Mouse (Mus musculus) kidney, postnatal 0 days (tissue): Measurements from ENCODE around the gene Ccdc71. TPM values are rescaled to one million over a fixed set of nuclear protein-coding genes. Genes with fewer than 3 reads are reported as not detected.

Experiments used
- ATAC-seq: fragments of 200-750 bp; cut with Nextera tagmentation; replicated peaks from 2 replicates; pipeline ENCODE4 v1.8.0; 2017; ENCODE audit warnings: low read depth, moderate number of reproducible peaks, moderate TSS enrichment, moderate library complexity; ENCODE audit not compliant: low FRiP score
- DNase-seq: peaks from one replicate; pipeline ENCODE4 v3.0.0-alpha.2; 2016; ENCODE audit warnings: low spot score
- H3K27ac ChIP-seq: fragments of 300-500 bp; sonication (generic); 2 replicates; pipeline ENCODE4 v1.5.1; 2014; ENCODE audit warnings: mild to moderate bottlenecking
- H3K27me3 ChIP-seq: fragments of 300-500 bp; sonication (generic); 2 replicates; pipeline ENCODE4 v1.6.1; 2014; ENCODE audit warnings: low read length, mixed read lengths; ENCODE audit not compliant: insufficient read depth
- H3K36me3 ChIP-seq: fragments of 300-500 bp; sonication (generic); 2 replicates; pipeline ENCODE4 v1.6.1; 2014; ENCODE audit warnings: low read length, mixed read lengths; ENCODE audit not compliant: insufficient read depth
- H3K4me1 ChIP-seq: fragments of 300-500 bp; sonication (generic); replicated peaks from 2 replicates; pipeline ENCODE4 v1.6.1; 2014; ENCODE audit warnings: antibody characterized with exemption, low read length, mixed read lengths; ENCODE audit not compliant: insufficient read depth
- H3K4me2 ChIP-seq: fragments of 300-500 bp; sonication (generic); 2 replicates; pipeline ENCODE4 v1.6.1; 2014; ENCODE audit warnings: mild to moderate bottlenecking, low read length, moderate library complexity, mixed read lengths
- H3K4me3 ChIP-seq: fragments of 300-500 bp; sonication (generic); replicated peaks from 2 replicates; pipeline ENCODE4 v1.5.1; 2014; ENCODE audit warnings: low read depth, low read length
- H3K9ac ChIP-seq: fragments of 300-500 bp; sonication (generic); 2 replicates; pipeline ENCODE4 v1.6.1; 2014; ENCODE audit warnings: low read depth, low read length
- H3K9me3 ChIP-seq: fragments of 300-500 bp; sonication (generic); replicated peaks from 2 replicates; pipeline ENCODE4 v1.6.1; 2016; ENCODE audit warnings: low read length, inconsistent platforms, mixed read lengths
- CTCF ChIP-seq: IDR thresholded peaks from 2 replicates; pipeline ENCODE4 v1.5.1; 2016; ENCODE audit warnings: antibody characterized with exemption, low read depth, mild to moderate bottlenecking, moderate library complexity
- WGBS: fragments of 180-500 bp; shearing (Covaris S2); extraction: QIAGEN DNeasy Blood & Tissue Kit; methylation state at CpG from one replicate; pipeline ENCODE4 v1.1.7; 2014; 5-methylcytosine and 5-hydroxymethylcytosine counted together
- polyA plus RNA-seq: library from polyadenylated mRNA; unstranded; fragments of >200 nt; fragmentation: Nextera tagmentation; extraction: Ambion mirVana; gene quantifications from 2 replicates; pipeline ENCODE4 v1.2.1, GENCODE M21; 2015

Ccdc71 gene
- polyA plus RNA-seq, 1 experiment from 2014 or later = 55.3 TPM

DNA sequence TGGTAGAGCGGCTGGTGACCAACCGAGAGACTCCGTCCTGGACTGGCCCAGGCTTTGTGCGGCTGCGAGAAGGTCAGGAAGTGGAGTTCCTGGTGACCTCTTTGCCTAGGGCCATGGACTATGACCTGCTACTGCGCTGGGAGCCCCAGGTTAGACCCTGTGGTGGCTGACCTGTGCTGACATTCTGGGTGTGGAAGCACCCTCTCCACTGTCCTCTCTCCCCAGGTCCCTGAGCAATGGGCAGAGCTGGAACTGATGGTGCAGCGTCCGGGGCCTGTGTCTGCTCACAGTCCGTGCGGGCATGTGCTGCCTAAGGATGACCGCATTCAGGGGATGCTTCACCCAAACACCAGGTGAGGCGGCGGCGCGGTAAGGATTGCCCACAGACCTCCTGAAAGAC is 23.7 kb downstream of the Ccdc71 start:
- H3K36me3 ChIP-seq = peaks cover 62% of the 10 kb centered on the region
- peaks cover 12% of the 10 kb centered on the region for H3K4me1 ChIP-seq
- 94% methylated on average over 15 of the region's 15 CpGs for WGBS
- H3K4me2 ChIP-seq = no peak overlapping the region
- H3K27me3 ChIP-seq = no peaks in the 10 kb centered on the region
- no peak overlapping the region for H3K9ac ChIP-seq
- TF ChIP-seq CTCF = no peak
- DNase-seq = no peak
- no peak overlapping the region for H3K27ac ChIP-seq
- no peak overlapping the region for H3K4me3 ChIP-seq
- H3K9me3 ChIP-seq = no peaks in the 10 kb centered on the region
- no peak for ATAC-seq

DNA sequence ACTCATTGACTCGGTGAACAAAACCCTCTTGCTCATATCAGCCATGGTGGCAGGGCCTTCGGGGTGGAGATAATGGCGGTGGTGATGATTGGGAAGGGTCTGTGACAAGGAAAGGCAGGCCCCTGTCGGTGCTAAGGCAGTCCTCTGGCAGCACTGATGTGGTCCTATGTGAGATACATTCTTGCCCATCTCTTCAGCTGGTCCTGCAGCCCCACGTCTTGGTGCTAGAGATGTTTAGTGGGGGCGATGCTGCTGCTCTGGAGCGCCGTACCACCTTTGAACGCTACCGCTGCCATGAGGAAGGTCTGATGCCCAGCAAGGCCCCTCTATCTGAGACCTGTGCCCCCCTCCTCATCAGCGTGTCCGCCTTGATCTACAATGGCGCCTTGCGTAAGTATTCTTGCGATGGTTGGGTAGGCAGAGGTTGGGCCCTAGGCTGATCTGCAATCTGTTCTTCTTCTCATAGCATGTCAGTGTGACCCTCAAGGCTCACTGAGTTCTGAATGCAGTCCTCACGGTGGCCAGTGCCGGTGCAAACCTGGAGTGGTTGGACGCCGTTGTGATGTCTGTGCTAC is 25.1 kb downstream of the Ccdc71 start:
- peaks cover 1% of the 10 kb centered on the region; the same call in 1 of the 2 replicates for H3K4me1 ChIP-seq
- no peak overlapping the region for H3K4me3 ChIP-seq
- no peak for DNase-seq
- no peak overlapping the region for H3K9ac ChIP-seq
- H3K36me3 ChIP-seq = peaks cover 72% of the 10 kb centered on the region
- H3K27me3 ChIP-seq = no peaks in the 10 kb centered on the region
- WGBS = 94% methylated on average over 19 of the region's 19 CpGs
- ATAC-seq = no peak
- H3K4me2 ChIP-seq = no peak overlapping the region
- no peak for TF ChIP-seq CTCF
- H3K9me3 ChIP-seq = no peaks in the 10 kb centered on the region
- H3K27ac ChIP-seq = no peak overlapping the region

DNA sequence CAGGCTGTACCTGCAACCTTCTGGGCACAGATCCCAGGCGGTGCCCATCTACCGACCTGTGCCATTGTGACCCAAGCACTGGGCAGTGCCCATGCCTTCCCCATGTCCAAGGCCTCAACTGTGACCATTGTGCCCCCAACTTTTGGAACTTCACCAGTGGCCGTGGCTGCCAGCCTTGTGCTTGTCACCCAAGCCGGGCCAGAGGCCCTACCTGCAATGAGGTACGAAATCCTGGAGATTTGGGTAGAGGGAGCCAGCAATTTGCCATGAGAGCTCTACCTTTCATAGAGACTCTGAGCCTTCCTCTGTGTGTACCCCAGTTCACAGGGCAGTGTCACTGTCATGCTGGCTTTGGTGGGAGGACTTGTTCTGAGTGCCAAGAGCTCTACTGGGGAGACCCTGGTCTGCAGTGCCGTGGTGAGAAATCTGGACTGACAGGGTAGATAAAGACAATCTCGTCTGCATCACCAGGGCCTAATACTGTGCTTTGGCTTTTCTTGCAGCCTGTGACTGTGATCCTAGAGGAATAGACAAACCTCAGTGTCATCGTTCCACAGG is 26.7 kb downstream of the Ccdc71 start:
- no peak overlapping the region for H3K9ac ChIP-seq
- H3K27me3 ChIP-seq = no peaks in the 10 kb centered on the region
- ATAC-seq = no peak
- H3K9me3 ChIP-seq = no peaks in the 10 kb centered on the region
- no peak for TF ChIP-seq CTCF
- H3K4me2 ChIP-seq = no peak overlapping the region
- DNase-seq = no peak
- H3K4me3 ChIP-seq = no peak overlapping the region
- no peak overlapping the region for H3K27ac ChIP-seq
- peaks cover 4% of the 10 kb centered on the region; the same call in 1 of the 2 replicates for H3K4me1 ChIP-seq
- 95% methylated on average over 8 of the region's 8 CpGs for WGBS
- peaks cover 72% of the 10 kb centered on the region for H3K36me3 ChIP-seq

DNA sequence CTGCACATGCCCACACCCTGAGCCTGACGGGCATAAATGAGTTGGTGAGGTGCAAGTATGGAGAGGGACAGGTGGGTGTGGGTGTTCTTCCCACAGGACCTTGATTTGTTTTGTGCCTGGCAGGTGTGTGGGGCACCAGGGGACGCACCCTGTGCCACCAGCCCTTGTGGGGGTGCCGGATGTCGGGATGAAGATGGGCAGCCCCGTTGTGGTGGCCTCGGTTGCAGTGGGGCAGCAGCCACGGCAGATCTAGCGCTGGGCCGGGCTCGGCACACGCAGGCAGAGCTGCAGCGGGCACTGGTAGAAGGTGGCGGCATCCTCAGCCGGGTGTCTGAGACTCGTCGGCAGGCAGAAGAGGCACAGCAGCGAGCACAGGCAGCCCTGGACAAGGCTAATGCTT is 28.1 kb downstream of the Ccdc71 start:
- H3K27ac ChIP-seq = no peak overlapping the region
- no peaks in the 10 kb centered on the region for H3K27me3 ChIP-seq
- WGBS = 97% methylated on average over 17 of the region's 17 CpGs
- no peak for TF ChIP-seq CTCF
- H3K9ac ChIP-seq = no peak overlapping the region
- peaks cover 70% of the 10 kb centered on the region for H3K36me3 ChIP-seq
- no peak for DNase-seq
- H3K9me3 ChIP-seq = no peaks in the 10 kb centered on the region
- H3K4me1 ChIP-seq = peaks cover 9% of the 10 kb centered on the region; the same call in 1 of the 2 replicates
- no peak for ATAC-seq
- no peak overlapping the region for H3K4me2 ChIP-seq
- no peak overlapping the region for H3K4me3 ChIP-seq

DNA sequence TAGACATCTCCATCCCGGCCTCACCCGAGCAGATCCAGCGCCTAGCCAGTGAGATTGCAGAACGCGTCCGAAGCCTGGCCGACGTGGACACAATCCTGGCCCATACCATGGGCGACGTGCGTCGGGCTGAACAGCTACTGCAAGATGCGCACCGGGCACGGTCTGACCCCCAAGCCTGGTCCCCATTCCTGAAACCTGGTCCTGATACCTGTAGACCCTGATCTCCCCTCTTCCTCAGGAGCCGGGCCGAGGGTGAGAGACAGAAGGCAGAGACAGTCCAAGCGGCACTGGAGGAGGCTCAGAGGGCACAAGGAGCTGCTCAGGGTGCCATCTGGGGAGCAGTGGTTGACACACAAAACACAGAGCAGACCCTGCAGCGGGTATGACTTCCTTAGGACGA is 28.9 kb downstream of the Ccdc71 start:
- Histone ChIP-seq H3K27ac (peak overlapping the region; percentile 98; the same call in 1 of the 2 replicates), H3K4me3 (no peak overlapping the region), H3K36me3 (peaks cover 70% of the 10 kb centered on the region), H3K9me3 (no peaks in the 10 kb centered on the region), H3K4me2 (no peak overlapping the region), H3K4me1 (peaks cover 9% of the 10 kb centered on the region; the same call in 1 of the 2 replicates), H3K27me3 (no peaks in the 10 kb centered on the region), H3K9ac (no peak overlapping the region)
- TF ChIP-seq CTCF = no peak
- 97% methylated on average over 20 of the region's 20 CpGs for WGBS
- ATAC-seq = no peak
- no peak for DNase-seq

DNA sequence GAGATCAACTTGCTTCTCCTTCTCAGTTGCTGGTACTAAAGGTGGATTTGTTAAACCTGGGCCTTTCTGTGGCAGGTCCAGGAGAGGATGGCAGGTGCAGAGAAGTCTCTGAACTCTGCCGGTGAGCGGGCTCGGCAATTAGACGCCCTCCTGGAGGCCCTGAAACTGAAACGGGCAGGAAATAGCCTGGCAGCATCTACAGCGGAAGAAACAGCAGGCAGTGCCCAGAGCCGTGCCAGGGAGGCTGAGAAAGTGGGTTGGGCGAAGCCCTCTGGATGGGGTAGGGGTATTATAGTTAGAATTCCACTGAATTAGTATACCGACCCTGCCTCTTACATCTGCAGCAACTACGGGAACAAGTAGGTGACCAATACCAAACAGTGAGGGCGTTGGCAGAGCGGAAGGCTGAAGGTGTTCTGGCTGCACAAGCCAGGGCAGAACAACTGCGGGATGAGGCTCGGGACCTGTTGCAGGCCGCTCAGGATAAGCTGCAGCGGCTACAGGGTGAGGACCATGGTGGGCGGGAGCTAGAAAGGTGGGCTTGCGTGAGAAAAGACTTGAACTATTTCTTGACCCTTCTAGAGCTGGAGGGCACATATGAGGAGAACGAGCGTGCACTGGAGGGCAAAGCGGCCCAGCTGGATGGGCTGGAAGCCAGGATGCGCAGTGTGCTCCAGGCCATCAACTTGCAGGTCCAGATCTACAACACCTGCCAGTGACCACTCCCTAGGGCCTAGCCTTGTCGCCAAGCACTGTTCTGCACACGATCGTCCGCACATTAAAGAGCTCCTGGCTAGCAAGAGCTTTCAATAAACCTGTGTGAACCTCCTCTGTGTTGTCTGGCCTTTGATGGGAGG is 29.6 kb downstream of the Ccdc71 start:
- 58% methylated on average over 26 of the region's 26 CpGs for WGBS
- H3K27ac ChIP-seq = peak overlapping the region; percentile 98
- ATAC-seq = no peak
- TF ChIP-seq CTCF = no peak
- no peaks in the 10 kb centered on the region for H3K27me3 ChIP-seq
- H3K4me1 ChIP-seq = peaks cover 9% of the 10 kb centered on the region; the same call in 1 of the 2 replicates
- H3K4me2 ChIP-seq = peak overlapping the region; percentile 55
- H3K9ac ChIP-seq = peak overlapping the region; percentile 92
- H3K36me3 ChIP-seq = peaks cover 73% of the 10 kb centered on the region
- H3K9me3 ChIP-seq = no peaks in the 10 kb centered on the region
- DNase-seq = no peak
- H3K4me3 ChIP-seq = peak overlapping the region; percentile 98
